Mouse (Mus musculus) bone marrow, adult 2 months (tissue): ENCODE data around the gene Rab29.

Source experiments
- CTCF ChIP-seq: fragments of 200-500 bp; IDR thresholded peaks from 2 replicates; pipeline ENCODE4 v1.5.1; 2011; ENCODE audit warnings: low read length, control low read depth; ENCODE audit not compliant: control insufficient read depth, insufficient read depth
- POLR2A ChIP-seq: fragments of 200-500 bp; IDR thresholded peaks from 2 replicates; pipeline ENCODE4 v1.6.1; 2011; ENCODE audit warnings: low read depth, mild to moderate bottlenecking, control low read depth, low read length, borderline replicate concordance; ENCODE audit not compliant: control insufficient read depth

DNA sequence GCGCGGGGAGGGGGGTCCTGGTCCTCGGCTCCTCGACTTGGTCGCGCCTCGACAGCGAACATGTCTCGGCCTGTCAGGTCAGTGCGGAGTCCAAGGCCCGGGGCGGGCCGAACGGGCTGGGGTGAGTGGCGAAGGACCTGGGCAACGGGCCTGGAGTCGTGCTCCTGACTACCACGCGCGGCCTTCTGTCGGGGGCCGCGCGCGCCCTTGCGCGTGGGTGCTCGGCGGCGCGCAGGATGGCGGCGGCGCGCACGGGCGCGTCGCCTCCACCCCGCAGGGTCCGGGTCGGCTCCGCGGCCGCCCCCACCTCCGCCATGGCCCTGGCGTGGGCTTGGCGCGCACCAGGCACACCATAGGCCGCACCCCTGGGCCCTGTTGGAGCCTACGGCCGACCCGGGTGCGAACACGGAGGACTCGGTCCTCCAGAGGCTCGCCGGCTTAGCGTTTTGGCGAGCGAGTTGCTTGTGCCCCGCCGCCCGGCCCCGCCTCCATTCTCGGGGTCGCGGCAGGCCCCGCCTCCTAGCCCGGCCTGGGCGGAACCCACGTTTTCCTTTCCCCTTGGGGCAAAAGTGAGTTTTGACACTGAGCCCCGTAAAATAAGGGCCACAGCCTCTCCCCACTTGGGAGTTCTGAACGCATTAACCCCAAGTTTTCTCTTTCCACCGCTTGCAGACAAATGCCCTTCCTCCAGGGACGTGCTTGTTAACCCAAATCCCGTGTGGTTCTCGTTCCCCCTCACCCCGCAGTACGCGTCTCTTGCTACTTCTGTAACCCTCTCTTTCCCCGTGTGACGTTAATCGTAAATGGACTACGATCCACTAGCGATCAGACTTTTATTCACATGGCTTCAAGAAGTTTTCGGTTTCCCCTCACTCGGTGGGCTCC lies 43.9 kb downstream of the Rab29 start:
- TF ChIP-seq CTCF, result no peak
- peak; percentile 60; the same call in 1 of the 2 replicates for TF ChIP-seq POLR2A
